Mouse (Mus musculus): ENCODE results near the gene Amt. TPM values are rescaled to one million over a fixed set of nuclear protein-coding genes. Genes with fewer than 3 reads are reported as not detected.
"Not testable (repeated sequence)": the region's sequence is repeated elsewhere in the genome, so short reads cannot be mapped to it uniquely, and the experiment has no call there.

Gene Amt
- polyA plus RNA-seq, 1 experiment from 2014 or later: 15.5 TPM

GRCm38 (mm10) chr9:108264191-108264921, 32.3 kb upstream of the Amt start:
- ATAC-seq: peak; percentile 13
- 8% methylated on average over 10 of the region's 10 CpGs for WGBS
- peak overlapping the region; percentile 60 for H3K9ac ChIP-seq (ENCODE audit: low read depth, low read length)
- peaks cover 28% of the 10 kb centered on the region for H3K4me1 ChIP-seq (ENCODE audit: control insufficient read depth, insufficient read depth, low read length)
- H3K4me2 ChIP-seq (ENCODE audit: low read depth, low read length): peak overlapping the region; percentile 71
- no peaks in the 10 kb centered on the region for H3K27me3 ChIP-seq (replicated peaks; ENCODE audit: control insufficient read depth, insufficient read depth, low read length)
- no peaks in the 10 kb centered on the region for H3K36me3 ChIP-seq (ENCODE audit: control insufficient read depth, insufficient read depth, low read length)
- H3K4me3 ChIP-seq (ENCODE audit: low read length): peak overlapping the region; percentile 92
- peak overlapping the region; percentile 97 for H3K27ac ChIP-seq (ENCODE audit: low read length)
- H3K9me3 ChIP-seq (ENCODE audit: control insufficient read depth, low read length): no peaks in the 10 kb centered on the region

- peaks cover 39% of the 10 kb centered on the region for H3K4me1 ChIP-seq (ENCODE audit: control insufficient read depth, insufficient read depth, low read length)
- no peak for ATAC-seq
- H3K9ac ChIP-seq (ENCODE audit: low read depth, low read length): no peak overlapping the region
- H3K9me3 ChIP-seq (ENCODE audit: control insufficient read depth, low read length): no peaks in the 10 kb centered on the region
- WGBS: 78% methylated on average over 10 of the region's 10 CpGs
- no peaks in the 10 kb centered on the region for H3K27me3 ChIP-seq (replicated peaks; ENCODE audit: control insufficient read depth, insufficient read depth, low read length)
- H3K4me3 ChIP-seq (ENCODE audit: low read length): no peak overlapping the region
- no peak overlapping the region for H3K4me2 ChIP-seq (ENCODE audit: low read depth, low read length)
- no peaks in the 10 kb centered on the region for H3K36me3 ChIP-seq (ENCODE audit: control insufficient read depth, insufficient read depth, low read length)
- H3K27ac ChIP-seq (ENCODE audit: low read length): no peak overlapping the region
These were observed 30.3 kb upstream of the Amt start for GRCm38 (mm10) chr9:108266261-108266935.

GRCm38 (mm10) chr9:108267691-108268090, 29.0 kb upstream of the Amt start:
- Histone ChIP-seq H3K4me3 (ENCODE audit: low read length) (no peak overlapping the region), H3K27ac (ENCODE audit: low read length) (no peak overlapping the region), H3K4me2 (ENCODE audit: low read depth, low read length) (no peak overlapping the region), H3K4me1 (ENCODE audit: control insufficient read depth, insufficient read depth, low read length) (peaks cover 36% of the 10 kb centered on the region), H3K9me3 (ENCODE audit: control insufficient read depth, low read length) (no peaks in the 10 kb centered on the region), H3K9ac (ENCODE audit: low read depth, low read length) (no peak overlapping the region), H3K36me3 (ENCODE audit: control insufficient read depth, insufficient read depth, low read length) (no peaks in the 10 kb centered on the region), H3K27me3 (replicated peaks; ENCODE audit: control insufficient read depth, insufficient read depth, low read length) (no peaks in the 10 kb centered on the region)
- 75% methylated on average over 7 of the region's 7 CpGs for WGBS
- no peak for ATAC-seq

GRCm38 (mm10) chr9:108268701-108269100, 28.0 kb upstream of the Amt start:
- H3K27ac ChIP-seq (ENCODE audit: low read length); H3K36me3 ChIP-seq (ENCODE audit: control insufficient read depth, insufficient read depth, low read length); H3K4me3 ChIP-seq (ENCODE audit: low read length); H3K27me3 ChIP-seq (replicated peaks; ENCODE audit: control insufficient read depth, insufficient read depth, low read length); H3K9me3 ChIP-seq (ENCODE audit: control insufficient read depth, low read length); H3K4me2 ChIP-seq (ENCODE audit: low read depth, low read length); H3K9ac ChIP-seq (ENCODE audit: low read depth, low read length); ATAC-seq: not testable (repeated sequence)
- peaks cover 37% of the 10 kb centered on the region for H3K4me1 ChIP-seq (ENCODE audit: control insufficient read depth, insufficient read depth, low read length)
- 64% methylated on average over 6 of the region's 7 CpGs for WGBS

GRCm38 (mm10) chr9:108271941-108272340, 24.7 kb upstream of the Amt start:
- H3K9me3 ChIP-seq (ENCODE audit: control insufficient read depth, low read length): no peaks in the 10 kb centered on the region
- peaks cover 26% of the 10 kb centered on the region for H3K4me1 ChIP-seq (ENCODE audit: control insufficient read depth, insufficient read depth, low read length)
- H3K27ac ChIP-seq (ENCODE audit: low read length): peak overlapping the region; percentile 35; the same call in 1 of the 2 replicates
- ATAC-seq: peak; percentile 51
- no peak overlapping the region for H3K9ac ChIP-seq (ENCODE audit: low read depth, low read length)
- no peak overlapping the region for H3K4me2 ChIP-seq (ENCODE audit: low read depth, low read length)
- WGBS: 21% methylated on average over 2 of the region's 2 CpGs
- no peaks in the 10 kb centered on the region for H3K36me3 ChIP-seq (ENCODE audit: control insufficient read depth, insufficient read depth, low read length)
- no peak overlapping the region for H3K4me3 ChIP-seq (ENCODE audit: low read length)
- no peaks in the 10 kb centered on the region for H3K27me3 ChIP-seq (replicated peaks; ENCODE audit: control insufficient read depth, insufficient read depth, low read length)

- H3K27ac ChIP-seq (ENCODE audit: low read length): peak overlapping the region; percentile 35
- H3K9me3 ChIP-seq (ENCODE audit: control insufficient read depth, low read length): no peaks in the 10 kb centered on the region
- no peak for ATAC-seq
- H3K27me3 ChIP-seq (replicated peaks; ENCODE audit: control insufficient read depth, insufficient read depth, low read length): no peaks in the 10 kb centered on the region
- H3K4me3 ChIP-seq (ENCODE audit: low read length): no peak overlapping the region
- no peak overlapping the region for H3K9ac ChIP-seq (ENCODE audit: low read depth, low read length)
- no peaks in the 10 kb centered on the region for H3K36me3 ChIP-seq (ENCODE audit: control insufficient read depth, insufficient read depth, low read length)
- H3K4me1 ChIP-seq (ENCODE audit: control insufficient read depth, insufficient read depth, low read length): peaks cover 26% of the 10 kb centered on the region
- H3K4me2 ChIP-seq (ENCODE audit: low read depth, low read length): no peak overlapping the region
- 47% methylated on average over 5 of the region's 5 CpGs for WGBS
These were observed 24.0 kb upstream of the Amt start for GRCm38 (mm10) chr9:108272691-108273090.

GRCm38 (mm10) chr9:108273485-108273884, 23.2 kb upstream of the Amt start:
- H3K9ac ChIP-seq (ENCODE audit: low read depth, low read length): no peak overlapping the region
- no peak for ATAC-seq
- no peaks in the 10 kb centered on the region for H3K36me3 ChIP-seq (ENCODE audit: control insufficient read depth, insufficient read depth, low read length)
- H3K27me3 ChIP-seq (replicated peaks; ENCODE audit: control insufficient read depth, insufficient read depth, low read length): no peaks in the 10 kb centered on the region
- 78% methylated on average over 4 of the region's 4 CpGs for WGBS
- peaks cover 26% of the 10 kb centered on the region for H3K4me1 ChIP-seq (ENCODE audit: control insufficient read depth, insufficient read depth, low read length)
- H3K4me3 ChIP-seq (ENCODE audit: low read length): no peak overlapping the region
- no peaks in the 10 kb centered on the region for H3K9me3 ChIP-seq (ENCODE audit: control insufficient read depth, low read length)
- no peak overlapping the region for H3K4me2 ChIP-seq (ENCODE audit: low read depth, low read length)
- no peak overlapping the region for H3K27ac ChIP-seq (ENCODE audit: low read length)

- WGBS: 67% methylated on average over 5 of the region's 5 CpGs
These were observed 21.9 kb upstream of the Amt start for GRCm38 (mm10) chr9:108274476-108275330.

GRCm38 (mm10) chr9:108275331-108275659, 21.4 kb upstream of the Amt start:
- Histone ChIP-seq H3K9me3 (ENCODE audit: control insufficient read depth, low read length) (no peaks in the 10 kb centered on the region), H3K9ac (ENCODE audit: low read depth, low read length) (no peak overlapping the region), H3K4me3 (ENCODE audit: low read length) (no peak overlapping the region), H3K36me3 (ENCODE audit: control insufficient read depth, insufficient read depth, low read length) (no peaks in the 10 kb centered on the region), H3K27me3 (replicated peaks; ENCODE audit: control insufficient read depth, insufficient read depth, low read length) (no peaks in the 10 kb centered on the region), H3K4me2 (ENCODE audit: low read depth, low read length) (no peak overlapping the region), H3K27ac (ENCODE audit: low read length) (no peak overlapping the region), H3K4me1 (ENCODE audit: control insufficient read depth, insufficient read depth, low read length) (peaks cover 17% of the 10 kb centered on the region)
- WGBS: 56% methylated on average over 6 of the region's 6 CpGs
- no peak for ATAC-seq

More at GRCm38 (mm10) chr9:108274476-108275330, 21.9 kb upstream of the Amt start:
- Histone ChIP-seq H3K27ac (ENCODE audit: low read length) (no peak overlapping the region), H3K9ac (ENCODE audit: low read depth, low read length) (no peak overlapping the region), H3K27me3 (replicated peaks; ENCODE audit: control insufficient read depth, insufficient read depth, low read length) (no peaks in the 10 kb centered on the region), H3K4me2 (ENCODE audit: low read depth, low read length) (no peak overlapping the region), H3K9me3 (ENCODE audit: control insufficient read depth, low read length) (no peaks in the 10 kb centered on the region), H3K36me3 (ENCODE audit: control insufficient read depth, insufficient read depth, low read length) (no peaks in the 10 kb centered on the region), H3K4me1 (ENCODE audit: control insufficient read depth, insufficient read depth, low read length) (peaks cover 22% of the 10 kb centered on the region), H3K4me3 (ENCODE audit: low read length) (no peak overlapping the region)
- peak; percentile 54; the same call in 1 of the 2 replicates for ATAC-seq

All from intestine, embryonic 16.5 days (tissue).